Mouse (Mus musculus) kidney, postnatal 0 days (tissue): Measurements from ENCODE around the gene Immp2l. TPM values are rescaled to one million over a fixed set of nuclear protein-coding genes. Genes with fewer than 3 reads are reported as not detected.

Source experiments
- ATAC-seq: fragments of 200-750 bp; cut with Nextera tagmentation; replicated peaks from 2 replicates; pipeline ENCODE4 v1.8.0; 2017; ENCODE audit warnings: low read depth, moderate number of reproducible peaks, moderate TSS enrichment, moderate library complexity; ENCODE audit not compliant: low FRiP score
- DNase-seq: peaks from one replicate; pipeline ENCODE4 v3.0.0-alpha.2; 2016; ENCODE audit warnings: low spot score
- H3K27ac ChIP-seq: fragments of 300-500 bp; sonication (generic); 2 replicates; pipeline ENCODE4 v1.5.1; 2014; ENCODE audit warnings: mild to moderate bottlenecking
- H3K27me3 ChIP-seq: fragments of 300-500 bp; sonication (generic); 2 replicates; pipeline ENCODE4 v1.6.1; 2014; ENCODE audit warnings: low read length, mixed read lengths; ENCODE audit not compliant: insufficient read depth
- H3K36me3 ChIP-seq: fragments of 300-500 bp; sonication (generic); 2 replicates; pipeline ENCODE4 v1.6.1; 2014; ENCODE audit warnings: low read length, mixed read lengths; ENCODE audit not compliant: insufficient read depth
- H3K4me1 ChIP-seq: fragments of 300-500 bp; sonication (generic); replicated peaks from 2 replicates; pipeline ENCODE4 v1.6.1; 2014; ENCODE audit warnings: antibody characterized with exemption, low read length, mixed read lengths; ENCODE audit not compliant: insufficient read depth
- H3K4me2 ChIP-seq: fragments of 300-500 bp; sonication (generic); 2 replicates; pipeline ENCODE4 v1.6.1; 2014; ENCODE audit warnings: mild to moderate bottlenecking, low read length, moderate library complexity, mixed read lengths
- H3K4me3 ChIP-seq: fragments of 300-500 bp; sonication (generic); replicated peaks from 2 replicates; pipeline ENCODE4 v1.5.1; 2014; ENCODE audit warnings: low read depth, low read length
- H3K9ac ChIP-seq: fragments of 300-500 bp; sonication (generic); 2 replicates; pipeline ENCODE4 v1.6.1; 2014; ENCODE audit warnings: low read depth, low read length
- H3K9me3 ChIP-seq: fragments of 300-500 bp; sonication (generic); replicated peaks from 2 replicates; pipeline ENCODE4 v1.6.1; 2016; ENCODE audit warnings: low read length, inconsistent platforms, mixed read lengths
- CTCF ChIP-seq: IDR thresholded peaks from 2 replicates; pipeline ENCODE4 v1.5.1; 2016; ENCODE audit warnings: antibody characterized with exemption, low read depth, mild to moderate bottlenecking, moderate library complexity
- WGBS: fragments of 180-500 bp; shearing (Covaris S2); extraction: QIAGEN DNeasy Blood & Tissue Kit; methylation state at CpG from one replicate; pipeline ENCODE4 v1.1.7; 2014; 5-methylcytosine and 5-hydroxymethylcytosine counted together
- polyA plus RNA-seq: library from polyadenylated mRNA; unstranded; fragments of >200 nt; fragmentation: Nextera tagmentation; extraction: Ambion mirVana; gene quantifications from 2 replicates; pipeline ENCODE4 v1.2.1, GENCODE M21; 2015

The Immp2l gene
- polyA plus RNA-seq, 1 experiment from 2014 or later = 8.7 TPM

DNA sequence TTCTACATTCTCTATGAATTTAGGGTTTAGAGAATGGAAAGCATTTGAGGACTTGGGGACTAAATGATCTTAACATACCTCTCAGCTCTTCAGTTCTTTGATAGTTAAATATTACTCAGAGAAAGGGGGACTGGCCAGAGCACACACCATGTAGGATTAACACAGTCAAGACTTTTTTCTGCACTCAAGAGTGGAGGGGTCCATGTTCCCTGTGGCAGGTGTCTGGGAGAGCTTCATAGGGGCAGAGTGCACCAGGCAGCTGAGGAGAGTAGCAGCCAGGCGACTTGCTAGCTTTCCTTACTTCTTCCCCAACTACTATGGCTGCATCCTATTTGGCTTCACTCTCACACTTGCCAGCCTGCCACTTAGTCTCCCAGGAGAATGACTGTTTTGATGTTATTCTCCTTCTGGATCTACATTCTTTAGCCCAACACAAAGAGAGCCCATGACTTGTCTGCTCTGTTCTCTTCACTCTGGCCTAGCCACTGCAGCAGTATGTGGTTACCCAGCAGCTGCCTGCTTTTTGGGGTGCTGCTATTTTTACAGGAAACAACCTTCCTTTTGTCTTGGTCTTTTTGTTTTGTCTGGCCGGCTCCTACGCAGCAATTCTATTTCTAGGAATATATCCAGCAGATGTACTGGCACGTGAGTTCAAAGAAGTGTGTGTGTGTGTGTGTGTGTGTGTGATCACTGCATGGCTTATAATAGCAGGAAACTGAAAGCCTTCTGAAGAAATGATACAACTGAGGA, 621.1 kb downstream of the Immp2l start:
- H3K4me3 ChIP-seq = no peak overlapping the region
- 52% methylated on average over 4 of the region's 4 CpGs for WGBS
- no peak overlapping the region for H3K4me2 ChIP-seq
- no peaks in the 10 kb centered on the region for H3K27me3 ChIP-seq
- H3K36me3 ChIP-seq = no peaks in the 10 kb centered on the region
- DNase-seq (no peak), ATAC-seq (no peak)
- TF ChIP-seq CTCF = no peak
- no peak overlapping the region for H3K9ac ChIP-seq
- no peaks in the 10 kb centered on the region for H3K4me1 ChIP-seq
- H3K9me3 ChIP-seq = no peaks in the 10 kb centered on the region
- no peak overlapping the region for H3K27ac ChIP-seq

DNA sequence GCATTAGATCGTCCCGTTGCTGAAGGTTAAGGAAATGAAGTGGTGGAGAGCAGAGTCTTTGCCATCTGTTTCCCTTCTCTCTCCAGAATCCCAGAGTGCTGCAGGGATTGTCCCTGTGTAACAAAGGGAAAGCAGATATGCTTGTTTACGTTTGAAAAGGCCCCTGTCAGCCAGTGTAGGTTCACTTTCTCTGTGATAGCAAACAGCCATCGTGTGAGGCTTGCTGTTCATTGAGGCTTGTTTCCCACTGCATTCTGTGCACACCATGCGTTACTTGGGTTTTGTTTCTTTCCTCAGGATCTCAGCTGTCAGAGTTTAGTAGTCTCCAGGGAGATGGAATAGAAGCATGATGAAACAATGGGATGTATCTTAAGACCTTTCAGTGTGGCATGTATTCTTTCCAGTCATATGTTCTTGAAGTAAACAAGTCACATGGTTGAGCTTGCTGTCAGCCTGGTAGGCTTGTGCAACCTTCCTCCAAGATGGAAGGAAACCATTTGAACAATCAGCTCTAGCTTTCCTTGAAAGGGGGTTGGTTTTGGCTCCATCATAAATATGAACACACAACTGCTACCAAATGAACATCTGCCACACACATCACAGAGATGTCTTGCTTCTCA, 623.2 kb downstream of the Immp2l start:
- Histone ChIP-seq H3K27ac (no peak overlapping the region), H3K27me3 (no peaks in the 10 kb centered on the region), H3K4me2 (no peak overlapping the region), H3K4me3 (no peak overlapping the region), H3K36me3 (no peaks in the 10 kb centered on the region), H3K9me3 (no peaks in the 10 kb centered on the region), H3K4me1 (no peaks in the 10 kb centered on the region), H3K9ac (no peak overlapping the region)
- WGBS = 20% methylated on average over 5 of the region's 5 CpGs
- no peak for ATAC-seq
- TF ChIP-seq CTCF = no peak
- peak; percentile 29 for DNase-seq

DNA sequence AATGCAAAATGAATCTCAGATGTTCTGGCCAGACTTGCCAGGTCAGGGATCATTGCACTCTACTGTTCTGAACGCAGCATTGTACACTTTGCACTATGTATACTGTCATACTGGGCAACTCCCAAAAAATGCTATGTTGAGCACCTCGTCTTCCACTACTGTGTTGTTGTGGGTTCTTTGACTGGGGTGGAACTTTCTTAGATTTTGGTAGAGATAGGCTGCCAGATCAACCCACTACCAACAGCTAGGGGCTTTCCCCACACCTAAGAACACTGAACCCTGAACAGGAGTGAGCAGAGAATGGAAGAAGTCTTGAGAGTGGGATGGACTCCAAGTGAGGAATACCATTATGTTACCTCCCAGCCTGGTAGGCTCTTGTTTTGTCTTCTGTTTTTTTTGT, 623.8 kb downstream of the Immp2l start:
- Histone ChIP-seq H3K36me3 (no peaks in the 10 kb centered on the region), H3K9ac (no peak overlapping the region), H3K9me3 (no peaks in the 10 kb centered on the region), H3K27me3 (no peaks in the 10 kb centered on the region), H3K4me1 (no peaks in the 10 kb centered on the region), H3K4me2 (no peak overlapping the region), H3K27ac (no peak overlapping the region), H3K4me3 (no peak overlapping the region)
- no peak for TF ChIP-seq CTCF
- DNase-seq = no peak
- no peak for ATAC-seq
- WGBS = 70% methylated on average over 2 of the region's 2 CpGs

DNA sequence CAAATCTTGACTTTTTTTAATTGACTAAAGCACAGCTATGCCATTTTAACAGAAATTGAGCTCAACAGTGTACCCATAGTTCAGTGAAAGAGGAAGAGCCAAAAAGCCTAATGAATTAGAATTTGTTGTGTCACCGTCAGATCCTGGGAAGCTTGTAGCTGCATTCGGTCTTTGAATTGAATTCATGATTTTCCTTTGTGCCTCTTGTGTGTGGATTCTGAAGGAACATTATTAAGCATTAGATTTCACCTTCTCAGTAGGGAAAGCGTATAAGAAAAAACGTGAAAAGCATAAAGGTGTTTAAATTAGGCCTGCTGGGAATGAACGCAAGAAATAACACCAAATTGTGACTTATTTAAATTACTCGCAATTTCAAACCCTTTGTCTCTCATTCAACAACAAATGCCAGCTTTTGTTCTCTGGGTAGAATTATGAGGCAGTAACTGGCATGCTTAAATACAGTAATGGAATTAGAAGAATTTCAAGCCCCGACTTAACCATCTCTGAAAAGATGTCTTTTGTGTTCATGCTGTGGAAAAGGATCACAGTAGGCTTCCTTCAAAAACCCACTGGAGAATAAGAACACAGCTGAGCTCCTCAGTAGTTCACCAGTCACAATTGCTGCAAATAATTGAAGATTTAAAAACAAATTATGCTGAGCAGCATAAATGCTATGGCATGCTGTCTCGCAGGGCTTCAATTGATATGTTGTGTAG, 626.1 kb downstream of the Immp2l start:
- no peak for TF ChIP-seq CTCF

DNA sequence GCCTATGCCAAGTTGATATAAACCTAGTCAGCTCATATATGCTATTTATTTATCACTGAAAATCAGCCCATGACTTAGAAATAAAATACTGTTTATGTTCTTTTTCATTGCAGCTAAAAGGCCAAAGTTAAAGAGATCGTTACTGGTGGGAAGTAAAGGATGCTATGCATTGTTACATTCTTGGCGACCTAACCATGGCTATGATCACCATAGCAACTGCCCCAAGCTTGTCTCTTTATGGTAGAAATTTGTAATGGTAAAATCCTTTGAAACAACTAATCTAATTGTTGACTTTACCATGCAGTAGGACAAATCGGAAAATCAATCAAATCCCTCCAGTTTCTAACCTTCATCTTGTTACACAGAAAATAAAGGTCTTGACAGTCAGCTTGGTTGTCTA, 644.4 kb downstream of the Immp2l start:
- TF ChIP-seq CTCF = no peak
- ATAC-seq = no peak
- Histone ChIP-seq H3K27ac (no peak overlapping the region), H3K4me3 (no peak overlapping the region), H3K9ac (no peak overlapping the region), H3K27me3 (no peaks in the 10 kb centered on the region), H3K4me1 (no peaks in the 10 kb centered on the region), H3K4me2 (no peak overlapping the region), H3K36me3 (no peaks in the 10 kb centered on the region), H3K9me3 (no peaks in the 10 kb centered on the region)
- 75% methylated on average over 3 of the region's 3 CpGs for WGBS
- DNase-seq = no peak

More for the DNA sequence above, 626.1 kb downstream of the Immp2l start:
- Histone ChIP-seq H3K27me3 (no peaks in the 10 kb centered on the region), H3K9me3 (no peaks in the 10 kb centered on the region), H3K4me1 (no peaks in the 10 kb centered on the region), H3K27ac (no peak overlapping the region), H3K36me3 (no peaks in the 10 kb centered on the region), H3K4me2 (no peak overlapping the region), H3K4me3 (no peak overlapping the region), H3K9ac (no peak overlapping the region)
- ATAC-seq (no peak), DNase-seq (no peak)
- WGBS = 78% methylated on average over 8 of the region's 8 CpGs

DNA sequence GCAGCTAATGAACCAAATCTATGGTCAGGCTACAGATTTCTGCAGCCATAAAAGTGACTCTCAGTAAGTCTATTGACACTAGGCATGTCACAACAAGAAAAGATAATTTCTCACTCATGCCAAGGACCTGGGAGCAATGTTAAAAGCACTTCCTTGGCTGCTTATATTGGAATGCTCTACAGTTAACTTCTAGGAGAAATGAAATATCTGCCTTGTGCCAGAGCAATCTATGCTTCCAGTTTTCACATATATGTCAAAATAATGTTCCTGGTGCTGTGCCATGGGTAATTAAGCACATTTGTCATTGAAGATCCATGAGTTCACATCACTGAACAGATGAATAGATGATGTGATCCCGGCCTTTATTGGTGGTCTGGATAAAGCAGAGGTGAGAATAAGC, 645.6 kb downstream of the Immp2l start:
- Histone ChIP-seq H3K9ac (no peak overlapping the region), H3K27ac (no peak overlapping the region), H3K27me3 (no peaks in the 10 kb centered on the region), H3K36me3 (no peaks in the 10 kb centered on the region), H3K9me3 (no peaks in the 10 kb centered on the region), H3K4me3 (no peak overlapping the region), H3K4me1 (no peaks in the 10 kb centered on the region), H3K4me2 (no peak overlapping the region)
- WGBS = 65% methylated on average over 1 of the region's 1 CpGs
- no peak for TF ChIP-seq CTCF
- DNase-seq = no peak
- ATAC-seq = no peak
